Mouse (Mus musculus): Measurements from ENCODE around the gene Xndc1.

The Xndc1 gene

DNA sequence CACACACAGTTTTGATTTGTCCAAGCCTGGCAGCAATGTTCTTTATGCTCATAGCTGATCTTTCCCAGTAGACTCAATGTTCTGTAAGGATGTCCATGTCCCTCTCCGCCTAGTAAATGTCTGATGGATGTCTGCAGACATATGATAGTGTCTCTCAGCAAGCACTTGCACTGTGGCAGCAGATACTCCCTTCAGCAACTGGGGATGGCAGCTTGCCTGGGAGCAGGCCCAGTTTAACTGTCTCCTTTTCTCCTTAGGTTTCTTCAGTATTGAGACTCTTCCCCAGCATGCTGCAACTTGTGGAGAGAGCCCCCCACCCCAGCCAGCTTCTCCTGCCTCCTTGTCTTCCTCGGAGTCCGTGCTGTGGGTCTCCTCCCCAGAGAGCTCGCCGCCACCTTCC, 16.5 kb downstream of the Xndc1 start:
- no peak for DNase-seq (ENCODE audit: low spot score in 2 of 2)

GRCm38 (mm10) chr7:102082816-102083215, 17.5 kb downstream of the Xndc1 start, which contains the start of gene Trpc2:
Gene Trpc2, plus strand, starts transcription at chr7:102083116.
- no peak for DNase-seq (ENCODE audit: low spot score in 2 of 2)

DNA sequence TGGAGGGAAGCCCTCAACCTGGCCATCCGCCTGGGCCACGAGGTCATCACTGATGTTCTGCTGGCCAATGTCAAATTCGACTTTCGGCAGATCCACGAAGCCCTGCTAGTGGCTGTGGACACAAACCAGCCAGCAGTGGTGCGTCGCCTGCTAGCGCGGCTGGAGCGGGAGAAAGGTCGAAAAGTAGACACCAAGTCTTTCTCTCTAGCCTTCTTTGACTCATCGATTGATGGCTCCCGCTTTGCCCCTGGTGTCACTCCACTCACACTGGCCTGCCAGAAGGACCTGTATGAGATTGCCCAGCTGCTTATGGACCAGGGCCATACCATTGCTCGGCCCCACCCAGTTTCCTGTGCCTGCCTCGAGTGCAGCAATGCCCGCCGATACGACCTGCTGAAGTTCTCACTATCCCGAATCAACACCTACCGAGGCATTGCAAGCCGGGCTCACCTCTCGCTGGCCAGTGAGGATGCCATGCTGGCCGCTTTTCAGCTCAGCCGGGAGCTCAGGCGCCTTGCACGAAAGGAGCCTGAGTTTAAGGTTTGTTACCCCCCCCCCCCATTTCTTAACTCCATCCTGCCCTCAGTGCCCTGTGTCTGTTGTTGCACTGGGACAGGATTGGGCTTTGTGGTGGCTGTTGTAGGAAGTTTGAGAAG, 18.9 kb downstream of the Xndc1 start:
- no peak for DNase-seq (ENCODE audit: low spot score in 2 of 2)

GRCm38 (mm10) chr7:102087336-102087735, 22.0 kb downstream of the Xndc1 start:
- DNase-seq (ENCODE audit: low spot score in 2 of 2), result no peak

DNA sequence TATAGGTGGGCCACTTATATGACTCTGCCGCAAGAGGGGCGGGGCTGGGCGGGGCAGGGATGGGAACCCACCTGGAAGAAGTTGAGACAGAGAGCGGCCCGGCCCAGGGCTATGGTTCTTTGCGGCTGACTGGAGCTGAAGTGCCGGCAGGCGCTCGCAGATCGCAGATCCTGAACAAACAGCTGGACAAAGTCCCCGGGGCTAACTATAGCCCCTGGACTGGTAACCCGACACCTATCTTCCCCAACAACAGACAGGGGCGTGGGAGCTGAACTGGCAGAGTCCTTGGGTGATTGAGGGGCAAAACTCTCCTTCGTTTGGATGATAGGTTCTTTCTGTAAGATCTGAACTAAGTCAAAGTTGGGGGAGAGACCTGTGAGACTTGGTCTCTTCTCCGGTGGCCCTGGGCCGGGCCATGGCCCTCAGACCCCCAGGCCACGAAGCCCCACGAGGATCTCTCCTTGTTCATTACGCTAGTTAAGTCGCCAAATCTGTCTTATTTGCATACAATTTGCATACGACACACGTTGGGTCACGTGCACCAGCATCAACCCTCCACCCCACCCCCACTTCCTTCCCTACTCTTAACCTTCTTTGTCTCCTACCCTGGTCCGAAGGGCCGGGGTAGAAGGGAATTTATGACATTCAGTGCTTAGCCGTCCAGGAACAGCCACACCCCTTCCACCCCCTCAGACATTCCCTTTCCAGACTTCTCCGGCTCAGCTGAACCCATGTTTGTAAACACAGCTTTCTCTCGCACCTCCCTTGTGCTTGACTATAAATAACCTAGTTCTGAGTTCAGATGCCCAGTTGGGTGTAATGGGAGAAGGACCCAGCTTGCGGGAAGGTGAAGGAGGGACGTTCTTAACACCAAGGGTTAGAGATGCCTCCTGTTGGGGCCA, 34.7 kb downstream of the Xndc1 start:
- no peak for DNase-seq (ENCODE audit: low spot score in 2 of 2)

GRCm38 (mm10) chr7:102100868-102101267, 35.6 kb downstream of the Xndc1 start:
- DNase-seq (ENCODE audit: low spot score in 2 of 2), result no peak

GRCm38 (mm10) chr7:102101487-102101886, 36.2 kb downstream of the Xndc1 start, which contains the start of gene Art1:
Gene Art1, plus strand, starts transcription at chr7:102101743.
- no peak for DNase-seq (ENCODE audit: low spot score in 2 of 2)

DNA sequence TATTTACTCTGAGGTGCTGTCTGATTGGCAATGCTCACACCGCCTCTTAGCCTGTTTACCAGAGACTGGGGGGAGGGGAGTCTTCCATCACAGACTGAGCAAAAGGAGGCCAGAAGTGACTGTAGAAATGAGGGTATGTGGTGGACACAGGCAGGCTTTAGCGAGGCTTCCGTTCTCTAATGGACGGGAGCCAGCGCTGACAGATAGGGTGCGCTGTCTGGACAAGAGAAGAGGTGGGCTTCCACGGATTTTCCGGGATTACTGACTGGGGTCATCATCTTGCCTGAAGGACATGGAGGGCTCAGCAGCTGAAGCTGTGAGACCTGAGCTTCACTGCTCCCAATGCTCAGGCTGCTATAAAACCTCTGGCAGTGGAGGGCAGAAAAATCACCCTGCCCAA, 36.9 kb downstream of the Xndc1 start:
- no peak for DNase-seq (ENCODE audit: low spot score in 2 of 2)

DNA sequence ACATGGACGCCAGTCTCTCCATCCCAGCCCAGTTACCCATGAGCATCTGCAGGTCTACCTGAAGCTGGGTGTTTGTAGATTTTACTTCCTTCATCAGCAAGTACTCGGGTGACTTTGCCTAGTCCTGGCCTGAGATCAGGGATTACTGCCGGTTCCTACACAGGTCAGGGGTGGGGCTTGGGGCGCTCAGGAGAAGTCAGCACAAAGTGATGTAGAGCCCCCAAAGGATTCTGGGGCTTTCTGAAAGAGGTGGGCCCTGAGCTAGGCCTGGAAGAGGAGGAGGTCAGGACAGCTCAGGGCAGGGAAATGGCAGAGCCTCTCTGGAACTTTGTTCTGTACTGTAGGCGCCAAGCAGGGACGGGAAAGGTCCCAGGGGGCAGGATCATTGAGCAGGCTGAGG, 37.4 kb downstream of the Xndc1 start:
- DNase-seq (ENCODE audit: low spot score in 2 of 2), result no peak

DNA sequence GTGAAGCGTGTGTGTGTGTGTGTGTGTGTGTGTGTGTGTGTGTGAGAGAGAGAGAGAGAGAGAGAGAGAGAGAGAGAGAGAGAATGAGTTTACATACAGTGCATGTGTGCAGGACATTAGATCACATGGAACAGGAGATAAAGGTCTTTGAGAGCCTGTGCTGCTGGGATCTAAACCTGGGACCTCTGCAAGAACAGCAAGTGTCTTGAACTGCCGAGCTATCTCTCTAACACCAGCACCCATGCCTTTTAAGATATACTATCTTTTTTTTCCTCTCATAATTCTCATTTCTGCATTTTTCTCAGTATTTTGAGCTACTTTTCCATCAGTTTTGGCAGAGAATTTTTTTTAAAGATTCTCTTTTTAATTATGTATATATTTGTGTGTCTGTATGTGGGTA, 38.2 kb downstream of the Xndc1 start:
- DNase-seq (ENCODE audit: low spot score in 2 of 2), result no peak

DNA sequence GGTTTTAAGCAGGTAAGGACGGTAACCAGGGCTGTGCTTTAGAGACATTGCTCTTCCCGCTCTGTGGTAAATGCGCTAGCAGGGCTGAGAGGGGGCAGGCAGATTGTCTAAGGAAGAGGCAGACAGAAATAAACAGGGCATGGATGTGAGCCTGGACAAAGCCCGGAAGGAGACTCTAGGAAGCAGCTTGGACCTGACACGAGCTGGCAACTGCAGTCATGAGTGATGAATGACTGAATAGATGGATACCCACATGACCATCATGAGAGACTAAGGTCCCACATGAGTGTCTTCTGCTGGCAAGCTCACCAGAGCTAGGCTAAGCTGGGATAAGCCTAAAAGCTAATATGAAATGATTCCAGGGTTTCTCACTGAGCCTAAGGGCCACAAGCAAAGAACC, 38.8 kb downstream of the Xndc1 start:
- DNase-seq (ENCODE audit: low spot score in 2 of 2), result no peak

GRCm38 (mm10) chr7:102106700-102107141, 41.4 kb downstream of the Xndc1 start:
- DNase-seq (ENCODE audit: low spot score in 2 of 2), result no peak

- DNase-seq (ENCODE audit: low spot score in 2 of 2), result no peak
These were observed 42.9 kb downstream of the Xndc1 start for GRCm38 (mm10) chr7:102108206-102108605.

- DNase-seq (ENCODE audit: low spot score in 2 of 2), result no peak
These were observed 43.9 kb downstream of the Xndc1 start, which contains the start of gene Art5 for GRCm38 (mm10) chr7:102109171-102109570. Gene Art5, minus strand, starts transcription at chr7:102109489.

- DNase-seq (ENCODE audit: low spot score in 2 of 2), result no peak
These were observed 44.4 kb downstream of the Xndc1 start for GRCm38 (mm10) chr7:102109746-102110145.

DNA sequence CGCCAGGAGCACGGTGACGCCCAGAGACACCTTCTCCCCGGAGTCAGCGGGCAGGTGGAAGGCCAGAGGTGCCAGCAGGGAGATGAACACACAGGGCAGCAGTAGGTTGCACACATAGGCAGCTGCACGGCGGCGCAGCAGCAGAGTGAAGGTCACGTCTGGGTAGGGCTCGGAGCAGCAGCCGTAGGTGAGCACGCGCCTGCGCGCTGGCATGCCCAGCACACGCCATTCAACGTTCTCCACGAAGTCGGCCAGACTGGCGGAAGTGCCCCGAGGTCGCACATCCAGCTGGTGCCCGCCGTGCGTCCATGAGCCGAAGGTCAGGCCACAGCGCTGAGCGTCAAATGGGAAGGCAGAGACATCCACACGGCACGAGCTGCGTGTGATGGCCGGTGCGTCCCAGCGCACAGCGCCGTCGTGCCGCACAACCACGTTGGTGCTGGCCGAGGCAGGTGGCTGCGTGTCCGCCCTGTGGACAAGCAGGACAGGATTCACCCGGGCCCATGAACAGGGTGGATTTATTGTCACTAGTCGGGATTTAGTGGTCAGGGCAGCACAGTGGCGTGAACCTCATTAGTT, 47.9 kb downstream of the Xndc1 start:
- no peak for DNase-seq (ENCODE audit: low spot score in 2 of 2)

DNA sequence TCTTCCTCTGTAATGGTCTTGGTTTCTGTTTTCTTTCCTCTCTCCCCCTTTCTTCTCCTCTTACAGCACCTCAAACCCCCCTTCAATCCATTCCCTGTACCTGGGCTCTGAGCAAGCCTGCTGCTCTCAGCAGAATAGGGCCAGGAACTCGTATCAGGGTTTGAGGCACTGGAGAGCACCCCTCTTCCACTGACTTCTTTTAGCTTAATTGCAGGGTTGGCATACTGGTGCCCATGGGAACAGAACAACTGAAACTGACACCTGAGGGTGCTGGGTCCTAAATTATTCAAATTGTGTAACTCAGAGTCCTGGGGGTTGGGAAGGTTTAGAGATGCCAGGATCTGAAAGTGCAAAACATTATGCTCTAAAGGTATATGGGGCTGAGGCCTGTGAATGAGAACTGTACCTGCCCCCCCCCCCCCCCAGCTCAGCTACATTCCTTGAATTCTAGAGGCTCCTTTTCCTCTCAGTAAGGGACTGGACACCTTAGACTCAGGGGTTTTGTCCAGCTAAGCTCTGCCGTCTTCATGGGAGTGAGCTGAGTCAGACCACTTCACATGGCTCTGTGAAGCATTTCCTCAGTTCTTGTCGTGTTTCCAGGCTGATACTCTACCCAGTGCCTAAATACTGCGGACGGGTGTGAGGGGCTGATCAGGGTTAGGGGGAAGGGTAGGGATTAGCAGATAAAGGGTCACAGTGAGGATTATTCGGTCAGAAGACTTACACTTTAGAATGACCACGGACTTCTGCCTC, 51.4 kb downstream of the Xndc1 start, which contains the start of gene Chrna10:
TSS of gene Chrna10 (minus strand) at position 250 of the 753 bp plus-strand sequence.
- no peak for DNase-seq (ENCODE audit: low spot score in 2 of 2)

DNA sequence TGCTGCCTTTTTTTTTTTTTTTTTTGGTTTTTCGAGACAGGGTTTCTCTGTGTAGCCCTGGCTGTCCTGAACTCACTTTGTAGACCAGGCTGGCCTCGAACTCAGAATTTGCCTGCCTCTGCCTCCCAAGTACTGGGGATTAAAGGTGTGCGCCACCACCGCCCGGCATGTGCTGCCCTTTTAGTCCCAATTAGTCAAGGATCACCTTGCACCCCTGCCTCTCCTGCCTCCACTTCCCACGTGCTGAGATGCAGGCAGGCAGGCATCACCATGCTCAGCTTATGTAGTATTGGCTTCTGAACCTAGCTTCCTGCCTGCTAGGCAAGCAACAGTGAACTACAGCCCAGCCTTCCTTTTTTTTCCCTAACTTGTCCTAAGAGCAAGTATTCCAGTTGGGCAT, 52.1 kb downstream of the Xndc1 start:
- no peak for DNase-seq (ENCODE audit: low spot score in 2 of 2)

- DNase-seq (ENCODE audit: low spot score in 2 of 2), result no peak
These were observed 55.0 kb downstream of the Xndc1 start for GRCm38 (mm10) chr7:102120326-102120725.

DNA sequence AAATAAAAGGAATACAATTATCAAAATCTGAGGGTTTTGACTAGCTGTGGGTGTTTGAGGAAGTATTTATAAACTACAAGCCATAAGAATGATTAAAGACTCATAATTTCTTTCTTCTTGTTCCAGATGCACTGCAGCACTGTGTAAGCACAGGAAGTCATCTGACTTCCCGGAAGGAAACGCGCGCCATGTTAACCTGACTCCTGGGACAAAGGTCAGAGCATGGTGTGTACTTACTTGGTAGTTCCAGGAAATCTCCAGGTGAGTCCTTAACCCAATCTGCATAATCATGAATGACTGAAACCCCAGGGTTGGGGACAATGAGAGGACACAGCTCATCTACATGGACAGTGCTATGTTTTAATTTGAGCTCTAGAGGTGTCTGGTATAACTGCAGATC, 67.1 kb downstream of the Xndc1 start:
- no peak for DNase-seq (ENCODE audit: low spot score in 2 of 2)
